In the genomic region with DNA sequence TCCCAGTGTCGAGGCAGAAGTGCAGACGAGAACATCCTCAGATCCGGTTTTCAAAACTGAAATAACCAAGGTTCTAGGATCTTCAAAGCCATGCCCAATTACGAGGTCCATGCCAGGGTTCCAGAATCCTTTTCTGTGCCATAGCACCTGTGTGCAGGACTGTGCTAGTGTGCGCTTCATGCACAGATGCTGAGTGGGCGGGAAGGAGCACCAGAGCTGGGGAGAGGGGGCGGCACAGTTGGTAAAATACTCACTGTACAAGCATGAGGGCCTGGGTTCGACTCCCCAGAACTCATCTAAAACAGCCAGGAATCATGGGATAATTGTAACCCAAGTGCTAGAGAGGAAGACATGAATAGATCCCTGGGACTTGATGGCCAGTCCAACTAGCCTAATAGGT, we compare ENCODE assay signal across 18 mouse cellular contexts.
DNase-seq lines count a peak whose midpoint lies in the region; ATAC-seq lines count a peak whose summit lies in the region.
"Had no signal": no experiment of that assay in that cellular context is flagged by ENCODE, and none has a peak within 500 bp of the region (broad histone marks: within the 10 kb centered on the region; RNA-seq: fewer than 3 reads in every experiment).

No protein-coding gene starts in this region.

- H3K36me3 ChIP-seq in hindbrain, embryonic 14.5 days (replicated peaks; ENCODE audit: control insufficient read depth, insufficient read depth), result no peaks in the 10 kb centered on the region
- H3K36me3 ChIP-seq: embryonic facial prominence, embryonic 12.5 days; forebrain, embryonic 15.5 days; heart, embryonic 10.5 days; heart, embryonic 15.5 days had no signal

- WGBS in hindbrain, embryonic 14.5 days, result 95% methylated on average over 8 of the region's 8 CpGs

- no peaks in the 10 kb centered on the region for H3K9me3 ChIP-seq in hindbrain, embryonic 14.5 days (ENCODE audit: control insufficient read depth, low read length)
- H3K9me3 ChIP-seq: embryonic facial prominence, embryonic 12.5 days; forebrain, embryonic 15.5 days; heart, embryonic 10.5 days; heart, embryonic 15.5 days had no signal

- H3K4me2 ChIP-seq in hindbrain, embryonic 14.5 days (replicated peaks), result no peak overlapping the region
- H3K4me2 ChIP-seq: embryonic facial prominence, embryonic 12.5 days; forebrain, embryonic 15.5 days; heart, embryonic 15.5 days had no signal

- intact Hi-C loops in left cerebral cortex, postnatal 14 days (cut with DNase I), result no loop called here
- intact Hi-C loops in left cerebral cortex, postnatal 4 days (cut with DNase I), result no loop called here

- no peaks in the 10 kb centered on the region for H3K27me3 ChIP-seq in hindbrain, embryonic 14.5 days (ENCODE audit: control insufficient read depth, insufficient read depth, low read length)
- H3K27me3 ChIP-seq: embryonic facial prominence, embryonic 12.5 days; forebrain, embryonic 15.5 days had no signal

- peak; percentile 35 for DNase-seq in layer of hippocampus, adult 11-12 months (ENCODE audit: low spot score)
- DNase-seq in layer of hippocampus, postnatal 10 days (ENCODE audit: low spot score in 2 of 2), result no peak
- peak; percentile 16 to 20 for DNase-seq in left cerebral cortex, postnatal 14 days (ENCODE audit: low spot score in 2 of 2)
- no peak for DNase-seq in left cerebral cortex, postnatal 4 days
- DNase-seq in right cerebral cortex, adult 2 months (ENCODE audit: low spot score in 2 of 2), result peak; percentile 27 to 32
- DNase-seq in right cerebral cortex, postnatal 25 days, result no peak
- DNase-seq in hindbrain, embryonic 14.5 days (ENCODE audit: low spot score), result no peak
- DNase-seq: adrenal gland, postnatal 10 days; cerebellum, adult 11-12 months; cerebellum, adult 9-10 months; cerebellum, postnatal 25 days; gastrocnemius, postnatal 36 days; heart, adult 18-20 months; heart, postnatal 14 days had no signal

- H3K4me3 ChIP-seq in hindbrain, embryonic 14.5 days (replicated peaks; ENCODE audit: low read length), result no peak overlapping the region
- H3K4me3 ChIP-seq: embryonic facial prominence, embryonic 12.5 days; forebrain, embryonic 15.5 days; heart, embryonic 10.5 days; heart, embryonic 15.5 days had no signal

- no peak overlapping the region for H3K9ac ChIP-seq in hindbrain, embryonic 14.5 days
- H3K9ac ChIP-seq: embryonic facial prominence, embryonic 12.5 days; forebrain, embryonic 15.5 days; heart, embryonic 15.5 days had no signal

- ATAC-seq in hindbrain, embryonic 14.5 days (ENCODE audit: low FRiP score), result no peak
- ATAC-seq: forebrain, embryonic 15.5 days had no signal

- H3K4me1 ChIP-seq in hindbrain, embryonic 14.5 days (replicated peaks; ENCODE audit: control insufficient read depth, insufficient read depth, low read length), result no peaks in the 10 kb centered on the region
- H3K4me1 ChIP-seq: forebrain, embryonic 15.5 days; heart, embryonic 10.5 days; heart, embryonic 15.5 days had no signal

- no peak overlapping the region for H3K27ac ChIP-seq in hindbrain, embryonic 14.5 days
- H3K27ac ChIP-seq: embryonic facial prominence, embryonic 12.5 days; forebrain, embryonic 15.5 days; heart, embryonic 10.5 days; heart, embryonic 15.5 days had no signal

Comparison
In these comparisons a context has a peak if more than half of its experiments do, and no peak if none do; other contexts are left out.
1. DNase-seq: peak in layer of hippocampus, adult 11-12 months (single experiment), left cerebral cortex, postnatal 14 days (2 of 2) and right cerebral cortex, adult 2 months (2 of 2); none in layer of hippocampus, postnatal 10 days (0 of 2), left cerebral cortex, postnatal 4 days (single experiment), right cerebral cortex, postnatal 25 days (single experiment) and hindbrain, embryonic 14.5 days (single experiment).